Mouse (Mus musculus): ENCODE measurements around the gene Pax4. TPM values are rescaled to one million over a fixed set of nuclear protein-coding genes. Genes with fewer than 3 reads are reported as not detected.

Pax4 gene
- polyA plus RNA-seq, 1 experiment from 2014 or later = 0.26 TPM

DNA sequence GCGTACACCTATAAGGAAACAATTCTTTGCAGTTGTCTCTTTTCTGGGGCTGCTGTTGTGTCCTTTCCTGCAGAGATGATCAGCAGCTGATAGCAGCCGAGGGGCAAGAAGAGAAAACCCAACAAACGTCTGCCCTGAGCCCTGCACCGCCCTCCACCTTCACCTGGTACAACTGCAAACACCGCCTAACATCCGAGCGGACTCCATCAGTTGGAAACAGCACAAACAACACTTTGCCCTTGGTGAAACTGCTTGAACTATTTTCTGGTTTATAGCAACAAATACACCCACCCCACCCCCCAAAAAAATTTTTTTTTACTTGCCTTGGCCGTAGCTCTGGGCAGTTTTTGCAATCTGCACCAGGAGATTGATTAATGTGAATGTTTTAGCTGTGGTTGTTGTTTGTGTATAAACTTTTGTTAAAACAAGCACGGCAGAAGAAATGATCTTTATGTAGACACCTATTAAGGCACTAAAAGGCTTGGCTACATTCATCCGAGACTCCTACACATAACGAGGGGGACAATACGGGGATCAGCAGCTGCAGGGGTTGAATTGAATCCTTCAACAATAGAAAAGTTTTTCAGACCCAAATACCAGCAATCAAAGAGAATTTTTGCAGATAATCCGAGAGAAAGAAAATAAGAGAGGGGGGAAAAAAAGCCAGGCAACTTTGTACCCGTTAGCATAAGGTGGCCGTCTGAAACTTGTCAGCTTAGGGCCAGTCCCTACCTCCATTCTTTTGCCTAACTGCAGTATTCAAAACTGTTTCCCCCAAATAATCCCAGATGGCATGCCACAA is 52.9 kb downstream of the Pax4 start:
- ATAC-seq (replicated peaks; ENCODE audit: low FRiP score) = no peak
- no peak for DNase-seq (ENCODE audit: low spot score)
- no peaks in the 10 kb centered on the region for H3K36me3 ChIP-seq (ENCODE audit: control insufficient read depth, insufficient read depth, low read length)
- peaks cover 39% of the 10 kb centered on the region for H3K27me3 ChIP-seq (replicated peaks; ENCODE audit: control insufficient read depth, insufficient read depth, low read length)
- H3K27ac ChIP-seq (ENCODE audit: low read depth, low read length) = no peak overlapping the region
- no peak overlapping the region for H3K4me3 ChIP-seq (ENCODE audit: low read depth, low read length)
- no peaks in the 10 kb centered on the region for H3K4me1 ChIP-seq (replicated peaks; ENCODE audit: control insufficient read depth, insufficient read depth, low read length)
- 32% methylated on average over 15 of the region's 15 CpGs for WGBS
- H3K9ac ChIP-seq (ENCODE audit: low read depth, low read length) = no peak overlapping the region
- H3K4me2 ChIP-seq = peak overlapping the region; percentile 60
- H3K9me3 ChIP-seq (ENCODE audit: control insufficient read depth, low read length) = peaks cover 3% of the 10 kb centered on the region; the same call in 1 of the 2 replicates

Other genes starting within 250 kb of the Pax4 start
- 39.5 and 41.2 TPM in 2 replicates for gene Zfp800, start 51.3 kb downstream of the Pax4 start, polyA plus RNA-seq (2014; fragmentation: Nextera tagmentation; extraction: Ambion mirVana)
- 348 and 356 TPM in 2 replicates for gene Arf5, start 25.8 kb downstream of the Pax4 start, polyA plus RNA-seq (2014; fragmentation: Nextera tagmentation; extraction: Ambion mirVana)
- gene Fscn3, start 21.6 kb downstream of the Pax4 start, polyA plus RNA-seq (2014; fragmentation: Nextera tagmentation; extraction: Ambion mirVana) = 0.33 and 0.55 TPM in 2 replicates
- 5.8 and 6.7 TPM in 2 replicates for gene Gcc1, start 21.0 kb downstream of the Pax4 start, polyA plus RNA-seq (2014; fragmentation: Nextera tagmentation; extraction: Ambion mirVana)
- 107 and 117 TPM in 2 replicates for gene Snd1, start 25.8 kb upstream of the Pax4 start, polyA plus RNA-seq (2014; fragmentation: Nextera tagmentation; extraction: Ambion mirVana)

Data from liver, embryonic 11.5 days (tissue).